Mouse (Mus musculus): ENCODE data around the gene Amfr. TPM values are rescaled to one million over a fixed set of nuclear protein-coding genes. Genes with fewer than 3 reads are reported as not detected.

The Amfr gene
- polyA plus RNA-seq, 1 experiment: not detected

GRCm38 (mm10) chr8:93973831-93974375, 38.7 kb downstream of the Amfr start:
- WGBS: 87% methylated on average over 13 of the region's 13 CpGs
- TF ChIP-seq CTCF (IDR thresholded peaks at IDR 0.05; ENCODE audit: insufficient read depth, low read depth, low read length): no peak
- no peak for TF ChIP-seq POLR2A (IDR thresholded peaks at IDR 0.05; ENCODE audit: insufficient read depth, low read depth, low read length)
- Histone ChIP-seq H3K4me3 (ENCODE audit: insufficient read depth, low read depth, low read length) (no peak overlapping the region), H3K27ac (ENCODE audit: insufficient read depth, low read depth, low read length) (no peak overlapping the region), H3K4me1 (ENCODE audit: control insufficient read depth, insufficient read depth, low read length) (peaks cover 6% of the 10 kb centered on the region)

DNA sequence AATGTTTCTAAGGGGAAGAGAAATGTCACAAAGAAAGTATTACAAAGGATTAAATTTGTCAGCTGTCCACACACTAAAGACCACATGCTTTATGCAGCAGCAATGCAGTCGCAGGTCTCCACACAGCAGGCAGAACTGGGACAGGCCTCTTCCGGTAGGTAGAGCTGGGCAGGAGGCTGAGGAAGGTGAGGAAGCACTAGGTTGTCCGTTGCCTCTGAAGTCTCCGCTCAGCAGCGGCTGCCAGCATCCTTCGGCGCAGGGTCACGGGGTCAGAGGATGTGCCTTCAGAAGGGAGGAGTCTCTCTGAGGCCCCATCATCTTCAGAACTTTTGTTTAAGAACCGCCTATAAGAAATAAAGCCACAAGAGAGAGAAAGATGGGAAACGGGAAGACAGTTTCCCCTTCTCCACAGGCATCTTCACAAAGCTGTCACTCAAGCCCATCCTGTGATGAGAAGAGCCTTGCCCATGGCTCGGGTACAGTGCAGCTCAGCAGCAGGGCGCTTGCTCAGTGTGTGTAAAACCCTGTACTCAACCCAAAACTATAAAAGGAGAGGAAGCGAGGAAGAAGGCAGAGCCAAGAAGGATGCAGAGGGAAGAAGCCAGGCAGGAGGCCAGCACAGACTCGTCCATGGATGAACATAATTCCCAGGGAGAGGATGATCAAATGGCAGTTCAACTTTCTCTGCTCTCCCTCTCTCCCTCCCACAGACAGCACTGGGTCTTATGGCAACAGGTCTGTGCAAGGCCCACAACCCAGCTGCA, 39.5 kb downstream of the Amfr start:
- H3K4me3 ChIP-seq (ENCODE audit: insufficient read depth, low read depth, low read length): no peak overlapping the region
- no peak for TF ChIP-seq POLR2A (IDR thresholded peaks at IDR 0.05; ENCODE audit: insufficient read depth, low read depth, low read length)
- TF ChIP-seq CTCF (IDR thresholded peaks at IDR 0.05; ENCODE audit: insufficient read depth, low read depth, low read length): no peak
- no peak overlapping the region for H3K27ac ChIP-seq (ENCODE audit: insufficient read depth, low read depth, low read length)
- WGBS: 69% methylated on average over 14 of the region's 14 CpGs
- peaks cover 6% of the 10 kb centered on the region for H3K4me1 ChIP-seq (ENCODE audit: control insufficient read depth, insufficient read depth, low read length)

GRCm38 (mm10) chr8:93972211-93972610, 40.4 kb downstream of the Amfr start:
- Histone ChIP-seq H3K27ac (ENCODE audit: insufficient read depth, low read depth, low read length) (no peak overlapping the region), H3K4me3 (ENCODE audit: insufficient read depth, low read depth, low read length) (no peak overlapping the region), H3K4me1 (ENCODE audit: control insufficient read depth, insufficient read depth, low read length) (peaks cover 6% of the 10 kb centered on the region)
- 79% methylated on average over 5 of the region's 5 CpGs for WGBS
- TF ChIP-seq CTCF (IDR thresholded peaks at IDR 0.05; ENCODE audit: insufficient read depth, low read depth, low read length): no peak
- TF ChIP-seq POLR2A (IDR thresholded peaks at IDR 0.05; ENCODE audit: insufficient read depth, low read depth, low read length): no peak

GRCm38 (mm10) chr8:93971451-93971850, 41.2 kb downstream of the Amfr start:
- Histone ChIP-seq H3K27ac (ENCODE audit: insufficient read depth, low read depth, low read length) (no peak overlapping the region), H3K4me3 (ENCODE audit: insufficient read depth, low read depth, low read length) (no peak overlapping the region), H3K4me1 (ENCODE audit: control insufficient read depth, insufficient read depth, low read length) (peaks cover 6% of the 10 kb centered on the region)
- 81% methylated on average over 10 of the region's 10 CpGs for WGBS
- TF ChIP-seq CTCF (IDR thresholded peaks at IDR 0.05; ENCODE audit: insufficient read depth, low read depth, low read length) (no peak), POLR2A (IDR thresholded peaks at IDR 0.05; ENCODE audit: insufficient read depth, low read depth, low read length) (no peak)

- 77% methylated on average over 7 of the region's 7 CpGs for WGBS
- Histone ChIP-seq H3K27ac (ENCODE audit: insufficient read depth, low read depth, low read length) (no peak overlapping the region), H3K4me3 (ENCODE audit: insufficient read depth, low read depth, low read length) (no peak overlapping the region), H3K4me1 (ENCODE audit: control insufficient read depth, insufficient read depth, low read length) (peaks cover 6% of the 10 kb centered on the region)
- no peak for TF ChIP-seq POLR2A (IDR thresholded peaks at IDR 0.05; ENCODE audit: insufficient read depth, low read depth, low read length)
- TF ChIP-seq CTCF (IDR thresholded peaks at IDR 0.05; ENCODE audit: insufficient read depth, low read depth, low read length): no peak
Measured at GRCm38 (mm10) chr8:93969626-93970340, 42.9 kb downstream of the Amfr start.

GRCm38 (mm10) chr8:93968293-93968692, 44.3 kb downstream of the Amfr start:
- no peak overlapping the region for H3K4me3 ChIP-seq (ENCODE audit: insufficient read depth, low read depth, low read length)
- 78% methylated on average over 6 of the region's 6 CpGs for WGBS
- H3K4me1 ChIP-seq (ENCODE audit: control insufficient read depth, insufficient read depth, low read length): peaks cover 1% of the 10 kb centered on the region
- H3K27ac ChIP-seq (ENCODE audit: insufficient read depth, low read depth, low read length): no peak overlapping the region
- TF ChIP-seq CTCF (IDR thresholded peaks at IDR 0.05; ENCODE audit: insufficient read depth, low read depth, low read length): no peak
- TF ChIP-seq POLR2A (IDR thresholded peaks at IDR 0.05; ENCODE audit: insufficient read depth, low read depth, low read length): no peak

- Histone ChIP-seq H3K4me1 (ENCODE audit: control insufficient read depth, insufficient read depth, low read length) (peaks cover 5% of the 10 kb centered on the region; the same call in 1 of the 2 replicates), H3K4me3 (ENCODE audit: insufficient read depth, low read depth, low read length) (no peak overlapping the region), H3K27ac (ENCODE audit: insufficient read depth, low read depth, low read length) (no peak overlapping the region)
- TF ChIP-seq POLR2A (IDR thresholded peaks at IDR 0.05; ENCODE audit: insufficient read depth, low read depth, low read length) (no peak), CTCF (IDR thresholded peaks at IDR 0.05; ENCODE audit: insufficient read depth, low read depth, low read length) (no peak)
- WGBS: 74% methylated on average over 6 of the region's 6 CpGs
Measured at GRCm38 (mm10) chr8:93960909-93961308, 51.7 kb downstream of the Amfr start.

DNA sequence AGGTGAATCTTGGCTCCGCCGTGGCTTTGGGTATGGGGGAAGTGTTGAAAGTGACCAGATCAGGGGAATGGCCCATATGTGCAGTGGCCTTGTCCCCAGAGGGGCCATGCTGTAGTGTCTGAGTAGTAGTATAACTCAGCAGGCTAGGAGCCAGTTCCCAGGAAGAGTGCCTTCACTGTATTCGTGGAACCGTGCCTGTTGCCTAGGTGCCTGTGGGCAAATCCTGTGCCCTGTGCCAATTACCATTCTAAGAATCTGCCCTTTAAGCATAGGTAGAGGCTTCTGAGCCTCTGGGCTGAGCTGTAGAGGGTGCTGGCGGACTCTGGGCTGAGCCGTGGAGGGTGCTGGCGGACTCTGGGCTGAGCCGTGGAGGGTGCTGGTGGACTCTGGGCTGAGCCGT, 54.2 kb downstream of the Amfr start:
- TF ChIP-seq POLR2A (IDR thresholded peaks at IDR 0.05; ENCODE audit: insufficient read depth, low read depth, low read length) (no peak), CTCF (IDR thresholded peaks at IDR 0.05; ENCODE audit: insufficient read depth, low read depth, low read length) (no peak)
- Histone ChIP-seq H3K4me3 (ENCODE audit: insufficient read depth, low read depth, low read length) (no peak overlapping the region), H3K27ac (ENCODE audit: insufficient read depth, low read depth, low read length) (no peak overlapping the region), H3K4me1 (ENCODE audit: control insufficient read depth, insufficient read depth, low read length) (peaks cover 5% of the 10 kb centered on the region; the same call in 1 of the 2 replicates)
- 63% methylated on average over 9 of the region's 9 CpGs for WGBS

DNA sequence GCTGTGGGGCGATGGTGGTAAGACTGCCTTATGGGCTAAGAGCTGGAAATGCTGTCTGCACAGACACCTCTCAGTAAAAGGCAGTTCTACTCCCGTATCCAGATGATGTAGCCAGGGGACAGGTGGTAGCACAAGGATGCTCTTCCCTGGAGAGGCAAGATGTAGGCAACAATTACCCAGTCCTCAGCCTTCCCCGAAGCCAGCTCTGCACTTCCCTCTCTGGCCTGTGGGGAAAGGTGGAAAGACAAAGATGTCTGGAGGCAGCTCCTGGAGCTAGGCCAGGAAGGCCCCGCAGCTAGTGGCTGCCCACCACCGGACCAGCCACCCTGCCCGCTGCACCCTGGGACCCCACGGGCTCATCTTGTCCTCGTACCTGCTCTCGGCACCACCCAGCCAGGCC, 60.1 kb downstream of the Amfr start:
- H3K4me3 ChIP-seq (ENCODE audit: insufficient read depth, low read depth, low read length): no peak overlapping the region
- H3K4me1 ChIP-seq (ENCODE audit: control insufficient read depth, insufficient read depth, low read length): no peaks in the 10 kb centered on the region
- no peak for TF ChIP-seq CTCF (IDR thresholded peaks at IDR 0.05; ENCODE audit: insufficient read depth, low read depth, low read length)
- no peak for TF ChIP-seq POLR2A (IDR thresholded peaks at IDR 0.05; ENCODE audit: insufficient read depth, low read depth, low read length)
- WGBS: 71% methylated on average over 9 of the region's 9 CpGs
- H3K27ac ChIP-seq (ENCODE audit: insufficient read depth, low read depth, low read length): no peak overlapping the region

Data from olfactory bulb, adult 2 months (tissue).